Mouse (Mus musculus) cerebellum, adult 2 months (tissue): Measurements from ENCODE around the gene Gab1. TPM values are rescaled to one million over a fixed set of nuclear protein-coding genes. Genes with fewer than 3 reads are reported as not detected.

Source experiments
- DNase-seq, 2 experiments: peaks; one replicate each; pipeline ENCODE4 v3.0.0; 2021
- H3K27ac ChIP-seq: fragments of 200-500 bp; 2 replicates; pipeline ENCODE4 v1.5.1; 2012; ENCODE audit warnings: low read length, control low read depth, inconsistent platforms; ENCODE audit not compliant: insufficient read depth
- H3K27me3 ChIP-seq: fragments of 200-500 bp; 2 replicates; pipeline ENCODE4 v1.6.1; 2012; ENCODE audit warnings: inconsistent platforms, mild to moderate bottlenecking, low read length, moderate library complexity; ENCODE audit not compliant: control insufficient read depth, insufficient read depth
- H3K4me1 ChIP-seq: fragments of 200-500 bp; 2 replicates; pipeline ENCODE4 v1.6.1; 2011; ENCODE audit warnings: low read length; ENCODE audit not compliant: control insufficient read depth, insufficient read depth
- H3K4me3 ChIP-seq: fragments of 200-500 bp; replicated peaks from 2 replicates; pipeline ENCODE3; 2011; ENCODE audit warnings: mild to moderate bottlenecking, low read depth, low read length, control low read depth; ENCODE audit not compliant: insufficient read depth
- CTCF ChIP-seq: fragments of 200-500 bp; IDR thresholded peaks from 2 replicates; pipeline ENCODE4 v1.5.1; 2011; ENCODE audit warnings: low read depth, mild to moderate bottlenecking, control low read depth, low read length, moderate library complexity, borderline replicate concordance; ENCODE audit not compliant: insufficient read depth
- POLR2A ChIP-seq: fragments of 200-500 bp; IDR thresholded peaks from 2 replicates; pipeline ENCODE4 v1.6.1; 2011; ENCODE audit warnings: low read length, control low read depth, borderline replicate concordance; ENCODE audit not compliant: insufficient read depth
- WGBS: fragments of 180-500 bp; shearing (Covaris S2); methylation state at CpG from one replicate; pipeline ENCODE4 v1.1.7; 2018; 5-methylcytosine and 5-hydroxymethylcytosine counted together
- polyA plus RNA-seq: library from polyadenylated mRNA; depleted of rRNA; stranded (reverse); fragments of >200 nt; gene quantifications from 2 replicates; pipeline ENCODE4 v1.2.3, GENCODE M21; 2012

The Gab1 gene
- polyA plus RNA-seq, 1 experiment, result 34.0 TPM

- H3K27ac ChIP-seq, result no peak overlapping the region
- DNase-seq, result no peak
- no peaks in the 10 kb centered on the region for H3K27me3 ChIP-seq
- WGBS, result 74% methylated on average over 19 of the region's 19 CpGs
- H3K4me3 ChIP-seq, result no peak overlapping the region
- H3K4me1 ChIP-seq, result 0 out of 2 replicates have a peak, but pooled peaks cover 2% of the 10 kb centered on the region
- TF ChIP-seq POLR2A (no peak), CTCF (no peak)
Observed at GRCm38 (mm10) chr8:80794585-80795509, 85.5 kb downstream of the Gab1 start.

- no peak for TF ChIP-seq POLR2A
- TF ChIP-seq CTCF, result no peak
- Histone ChIP-seq H3K27ac (no peak overlapping the region), H3K27me3 (no peaks in the 10 kb centered on the region), H3K4me3 (no peak overlapping the region), H3K4me1 (0 out of 2 replicates have a peak, but pooled peaks cover 2% of the 10 kb centered on the region)
- DNase-seq, result no peak
- WGBS, result 82% methylated on average over 11 of the region's 11 CpGs
Observed at GRCm38 (mm10) chr8:80793791-80794515, 86.4 kb downstream of the Gab1 start.

DNA sequence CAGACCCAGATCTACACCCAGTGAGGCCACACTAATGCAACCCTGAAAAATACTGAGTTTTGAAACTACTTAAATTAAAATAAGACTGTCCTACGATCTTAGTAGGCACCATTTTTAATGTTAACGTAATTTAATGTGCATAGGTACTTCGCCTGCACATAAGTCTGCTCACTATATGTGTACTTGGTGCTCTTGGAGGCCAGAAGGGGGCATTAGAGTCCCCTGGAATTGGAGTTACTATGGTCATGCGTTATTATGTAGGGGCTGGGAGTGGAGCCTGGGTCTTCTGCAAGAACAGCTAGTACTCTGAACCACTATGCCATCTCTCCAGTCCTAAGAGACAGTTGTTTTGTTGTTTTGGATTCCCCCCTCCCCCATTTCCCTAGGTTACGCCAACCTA, 88.1 kb downstream of the Gab1 start:
- Histone ChIP-seq H3K4me1 (0 out of 2 replicates have a peak, but pooled peaks cover 2% of the 10 kb centered on the region), H3K27ac (no peak overlapping the region), H3K27me3 (no peaks in the 10 kb centered on the region), H3K4me3 (no peak overlapping the region)
- DNase-seq, result no peak
- WGBS, result 95% methylated on average over 5 of the region's 5 CpGs
- no peak for TF ChIP-seq CTCF
- no peak for TF ChIP-seq POLR2A

- H3K4me1 ChIP-seq, result no peaks in the 10 kb centered on the region
- DNase-seq, result no peak
- no peak overlapping the region for H3K27ac ChIP-seq
- no peaks in the 10 kb centered on the region for H3K27me3 ChIP-seq
- WGBS, result 92% methylated on average over 6 of the region's 6 CpGs
- TF ChIP-seq CTCF, result no peak
- TF ChIP-seq POLR2A, result no peak
- no peak overlapping the region for H3K4me3 ChIP-seq
Observed at GRCm38 (mm10) chr8:80789324-80789723, 91.0 kb downstream of the Gab1 start.

GRCm38 (mm10) chr8:80784559-80784958, 95.8 kb downstream of the Gab1 start:
- 90% methylated on average over 9 of the region's 9 CpGs for WGBS
- no peak overlapping the region for H3K27ac ChIP-seq
- no peaks in the 10 kb centered on the region for H3K4me1 ChIP-seq
- no peak overlapping the region for H3K4me3 ChIP-seq
- H3K27me3 ChIP-seq, result no peaks in the 10 kb centered on the region
- no peak for TF ChIP-seq POLR2A
- no peak for TF ChIP-seq CTCF
- no peak for DNase-seq

DNA sequence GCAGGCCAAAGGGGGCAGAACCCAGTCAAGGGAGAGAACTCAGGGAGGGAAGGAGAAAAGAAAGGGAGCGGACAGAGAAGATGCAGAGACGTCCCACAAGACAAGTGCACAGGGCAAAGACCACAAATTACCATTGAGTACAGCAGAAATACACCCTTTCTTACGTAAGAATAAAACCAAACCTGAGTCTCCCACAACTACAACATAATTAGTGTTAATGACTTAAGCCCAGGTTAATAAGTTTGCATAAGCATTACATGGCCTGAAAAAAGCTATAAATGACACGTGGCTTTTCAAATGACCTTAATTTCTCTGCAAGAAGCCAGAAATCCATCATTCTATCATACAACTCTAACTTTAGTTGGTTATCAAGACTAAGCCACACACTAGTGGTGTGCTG, 97.0 kb downstream of the Gab1 start:
- Histone ChIP-seq H3K27ac (no peak overlapping the region), H3K4me3 (no peak overlapping the region), H3K27me3 (no peaks in the 10 kb centered on the region), H3K4me1 (no peaks in the 10 kb centered on the region)
- DNase-seq, result no peak
- 92% methylated on average over 4 of the region's 4 CpGs for WGBS
- TF ChIP-seq CTCF (no peak), POLR2A (no peak)

- TF ChIP-seq POLR2A (no peak), CTCF (no peak)
- DNase-seq, result no peak
Observed at GRCm38 (mm10) chr8:80781338-80781737, 99.0 kb downstream of the Gab1 start.

More at GRCm38 (mm10) chr8:80781338-80781737, 99.0 kb downstream of the Gab1 start:
- WGBS, result 26% methylated on average over 10 of the region's 10 CpGs
- Histone ChIP-seq H3K4me1 (0 out of 2 replicates have a peak, but pooled peaks cover 2% of the 10 kb centered on the region), H3K27me3 (no peaks in the 10 kb centered on the region), H3K27ac (no peak overlapping the region), H3K4me3 (no peak overlapping the region)
